Mouse (Mus musculus) G1E (cell line): Measurements from ENCODE around the gene Nuak2.

Source experiments
- CTCF ChIP-seq: IDR thresholded peaks from 2 replicates; pipeline ENCODE4 v1.5.1; 2012; ENCODE audit warnings: low read depth, low read length, inconsistent platforms, mixed read lengths
- GATA1 ChIP-seq: IDR thresholded peaks from 2 replicates; pipeline ENCODE4 v1.6.1; 2012; ENCODE audit warnings: borderline replicate concordance, low read length, inconsistent platforms, mixed read lengths
- TAL1 ChIP-seq: conservative IDR thresholded peaks from 2 replicates; pipeline ENCODE4 v1.6.1; 2012; ENCODE audit warnings: low read depth, low read length, inconsistent platforms, mixed read lengths

- TF ChIP-seq CTCF (no peak), TAL1 (no peak), GATA1 (no peak)
These were observed 26.0 kb upstream of the Nuak2 start for GRCm38 (mm10) chr1:132289965-132290364.
